Mouse (Mus musculus) neural tube, embryonic 13.5 days (tissue): ENCODE measurements around the gene Arhgap5. TPM values are rescaled to one million over a fixed set of nuclear protein-coding genes. Genes with fewer than 3 reads are reported as not detected.

Experiments used
- ATAC-seq: fragments of 200-750 bp; cut with Nextera tagmentation; 2 replicates; pipeline ENCODE4 v1.8.0; 2017; ENCODE audit warnings: low read depth, mild to moderate bottlenecking, moderate TSS enrichment, moderate library complexity
- H3K27ac ChIP-seq: fragments of 300-500 bp; sonication (generic); replicated peaks from 2 replicates; pipeline ENCODE4 v1.5.1; 2015; ENCODE audit warnings: moderate library complexity, mild to moderate bottlenecking, inconsistent platforms
- H3K27me3 ChIP-seq: fragments of 300-500 bp; sonication (generic); 2 replicates; pipeline ENCODE4 v1.6.1; 2015; ENCODE audit warnings: mild to moderate bottlenecking, inconsistent platforms
- H3K36me3 ChIP-seq: fragments of 300-500 bp; sonication (generic); 2 replicates; pipeline ENCODE4 v1.6.1; 2015; ENCODE audit warnings: mild to moderate bottlenecking, inconsistent platforms
- H3K4me1 ChIP-seq: fragments of 300-500 bp; sonication (generic); replicated peaks from 2 replicates; pipeline ENCODE4 v1.6.1; 2015; ENCODE audit warnings: inconsistent platforms
- H3K4me2 ChIP-seq: fragments of 300-500 bp; sonication (generic); 2 replicates; pipeline ENCODE4 v1.6.1; 2015; ENCODE audit warnings: inconsistent platforms, mild to moderate bottlenecking, moderate library complexity
- H3K4me3 ChIP-seq: fragments of 300-500 bp; sonication (generic); 2 replicates; pipeline ENCODE4 v1.5.1; 2015; ENCODE audit warnings: mild to moderate bottlenecking, inconsistent platforms
- H3K9ac ChIP-seq: fragments of 300-500 bp; sonication (generic); 2 replicates; pipeline ENCODE4 v1.6.1; 2015; ENCODE audit warnings: moderate library complexity, mild to moderate bottlenecking, inconsistent platforms
- H3K9me3 ChIP-seq: fragments of 300-500 bp; sonication (generic); 2 replicates; pipeline ENCODE4 v1.6.1; 2016; ENCODE audit warnings: inconsistent platforms
- WGBS: fragments of 180-500 bp; shearing (Covaris S2); methylation state at CpG from one replicate; pipeline ENCODE4 v1.1.7; 2015; 5-methylcytosine and 5-hydroxymethylcytosine counted together
- polyA plus RNA-seq: library from polyadenylated mRNA; unstranded; fragments of >200 nt; fragmentation: Nextera tagmentation; extraction: Ambion mirVana; gene quantifications from 2 replicates; pipeline ENCODE4 v1.2.1, GENCODE M21; 2015

Arhgap5 gene
- polyA plus RNA-seq, 1 experiment from 2014 or later = 34.4 TPM

- WGBS = 66% methylated on average over 6 of the region's 6 CpGs
- peaks cover 8% of the 10 kb centered on the region for H3K4me1 ChIP-seq
- H3K27ac ChIP-seq = no peak overlapping the region
- no peaks in the 10 kb centered on the region for H3K27me3 ChIP-seq
- no peak for ATAC-seq
- no peak overlapping the region for H3K4me3 ChIP-seq
- H3K9me3 ChIP-seq = no peaks in the 10 kb centered on the region
- no peak overlapping the region for H3K4me2 ChIP-seq
- no peak overlapping the region for H3K9ac ChIP-seq
- no peaks in the 10 kb centered on the region for H3K36me3 ChIP-seq
Observed at GRCm38 (mm10) chr12:52493281-52493681, 10.5 kb upstream of the Arhgap5 start.

- H3K4me2 ChIP-seq = no peak overlapping the region
- H3K27me3 ChIP-seq = no peaks in the 10 kb centered on the region
- no peak overlapping the region for H3K9ac ChIP-seq
- H3K4me3 ChIP-seq = no peak overlapping the region
- no peak for ATAC-seq
- 83% methylated on average over 3 of the region's 3 CpGs for WGBS
- H3K36me3 ChIP-seq = no peaks in the 10 kb centered on the region
- no peaks in the 10 kb centered on the region for H3K9me3 ChIP-seq
- H3K27ac ChIP-seq = no peak overlapping the region
- peaks cover under 1% of the 10 kb centered on the region; the same call in 1 of the 2 replicates for H3K4me1 ChIP-seq
Observed at GRCm38 (mm10) chr12:52497209-52497608, 6.6 kb upstream of the Arhgap5 start.

- Histone ChIP-seq H3K4me3 (no peak overlapping the region), H3K4me1 (peaks cover 22% of the 10 kb centered on the region), H3K27ac (no peak overlapping the region), H3K27me3 (no peaks in the 10 kb centered on the region), H3K9me3 (no peaks in the 10 kb centered on the region), H3K36me3 (no peaks in the 10 kb centered on the region), H3K9ac (no peak overlapping the region), H3K4me2 (no peak overlapping the region)
- 83% methylated on average over 8 of the region's 8 CpGs for WGBS
- no peak for ATAC-seq
Observed at GRCm38 (mm10) chr12:52500915-52501833, 2.6 kb upstream of the Arhgap5 start.

- Histone ChIP-seq H3K27ac (no peak overlapping the region), H3K9me3 (no peaks in the 10 kb centered on the region), H3K4me2 (no peak overlapping the region; the same call in 1 of the 2 replicates), H3K36me3 (no peaks in the 10 kb centered on the region), H3K4me1 (peaks cover 25% of the 10 kb centered on the region), H3K4me3 (no peak overlapping the region), H3K27me3 (no peaks in the 10 kb centered on the region), H3K9ac (no peak overlapping the region)
- WGBS = 57% methylated on average over 3 of the region's 3 CpGs
- no peak for ATAC-seq
Observed at GRCm38 (mm10) chr12:52502161-52502560, 1.6 kb upstream of the Arhgap5 start.

- Histone ChIP-seq H3K36me3 (no peaks in the 10 kb centered on the region), H3K9ac (peak overlapping the region; percentile 80), H3K4me2 (peak overlapping the region; percentile 77), H3K9me3 (no peaks in the 10 kb centered on the region), H3K4me3 (peak overlapping the region; percentile 95), H3K4me1 (peaks cover 25% of the 10 kb centered on the region), H3K27ac (peak overlapping the region; percentile 99), H3K27me3 (no peaks in the 10 kb centered on the region)
- ATAC-seq = peak; percentile 62
- WGBS = under 1% methylated on average over 13 of the region's 13 CpGs
Observed at GRCm38 (mm10) chr12:52503131-52503455, 679 bp upstream of the Arhgap5 start.

GRCm38 (mm10) chr12:52504331-52505181 is 784 bp downstream of the Arhgap5 start:
- H3K27ac ChIP-seq = peak overlapping the region; percentile 99
- peak overlapping the region; percentile 76 for H3K4me2 ChIP-seq
- H3K36me3 ChIP-seq = no peaks in the 10 kb centered on the region
- H3K4me1 ChIP-seq = peaks cover 25% of the 10 kb centered on the region
- H3K27me3 ChIP-seq = no peaks in the 10 kb centered on the region
- peak overlapping the region; percentile 95 for H3K4me3 ChIP-seq
- ATAC-seq = peak; percentile 23
- under 1% methylated on average over 50 of the region's 78 CpGs for WGBS
- H3K9me3 ChIP-seq = no peaks in the 10 kb centered on the region
- H3K9ac ChIP-seq = peak overlapping the region; percentile 97

GRCm38 (mm10) chr12:52524699-52525098 is 20.9 kb downstream of the Arhgap5 start:
- no peak overlapping the region for H3K9ac ChIP-seq
- no peaks in the 10 kb centered on the region for H3K4me1 ChIP-seq
- no peak overlapping the region for H3K4me3 ChIP-seq
- H3K27ac ChIP-seq = no peak overlapping the region
- H3K27me3 ChIP-seq = no peaks in the 10 kb centered on the region
- no peaks in the 10 kb centered on the region for H3K9me3 ChIP-seq
- 89% methylated on average over 2 of the region's 2 CpGs for whole genome bisulfite sequencing
- no peak overlapping the region for H3K4me2 ChIP-seq
- ATAC-seq = no peak
- 0 out of 2 replicates have a peak, but pooled peaks cover under 1% of the 10 kb centered on the region for H3K36me3 ChIP-seq

GRCm38 (mm10) chr12:52525486-52525885 is 21.7 kb downstream of the Arhgap5 start:
- H3K36me3 ChIP-seq = no peaks in the 10 kb centered on the region
- no peaks in the 10 kb centered on the region for H3K9me3 ChIP-seq
- H3K4me1 ChIP-seq = no peaks in the 10 kb centered on the region
- ATAC-seq = no peak
- no peaks in the 10 kb centered on the region for H3K27me3 ChIP-seq
- no peak overlapping the region for H3K27ac ChIP-seq
- no peak overlapping the region for H3K4me3 ChIP-seq
- H3K4me2 ChIP-seq = no peak overlapping the region
- 92% methylated on average over 1 of the region's 1 CpGs for WGBS
- no peak overlapping the region for H3K9ac ChIP-seq

GRCm38 (mm10) chr12:52529740-52530139 is 26.0 kb downstream of the Arhgap5 start:
- Histone ChIP-seq H3K4me1 (no peaks in the 10 kb centered on the region), H3K36me3 (no peaks in the 10 kb centered on the region), H3K4me2 (no peak overlapping the region), H3K9ac (no peak overlapping the region), H3K9me3 (no peaks in the 10 kb centered on the region), H3K4me3 (no peak overlapping the region), H3K27ac (no peak overlapping the region), H3K27me3 (no peaks in the 10 kb centered on the region)
- WGBS = 90% methylated on average over 3 of the region's 3 CpGs
- no peak for ATAC-seq

- H3K9ac ChIP-seq = no peak overlapping the region
Observed at GRCm38 (mm10) chr12:52541294-52541693, 37.5 kb downstream of the Arhgap5 start.

GRCm38 (mm10) chr12:52544532-52544931 is 40.8 kb downstream of the Arhgap5 start:
- H3K9me3 ChIP-seq = no peaks in the 10 kb centered on the region
- no peaks in the 10 kb centered on the region for H3K27me3 ChIP-seq
- ATAC-seq = no peak
- no peak overlapping the region for H3K4me2 ChIP-seq
- H3K27ac ChIP-seq = no peak overlapping the region
- no peak overlapping the region for H3K4me3 ChIP-seq
- no peaks in the 10 kb centered on the region for H3K36me3 ChIP-seq
- 91% methylated on average over 3 of the region's 3 CpGs for WGBS
- no peaks in the 10 kb centered on the region for H3K4me1 ChIP-seq
- no peak overlapping the region for H3K9ac ChIP-seq

More at GRCm38 (mm10) chr12:52541294-52541693, 37.5 kb downstream of the Arhgap5 start:
- no peak overlapping the region for H3K4me3 ChIP-seq
- no peaks in the 10 kb centered on the region for H3K9me3 ChIP-seq
- no peak for ATAC-seq
- H3K36me3 ChIP-seq = no peaks in the 10 kb centered on the region
- no peak overlapping the region for H3K27ac ChIP-seq
- 88% methylated on average over 4 of the region's 4 CpGs for WGBS
- no peaks in the 10 kb centered on the region for H3K27me3 ChIP-seq
- H3K4me1 ChIP-seq = no peaks in the 10 kb centered on the region
- no peak overlapping the region for H3K4me2 ChIP-seq

- Histone ChIP-seq H3K4me2 (no peak overlapping the region), H3K4me3 (no peak overlapping the region), H3K36me3 (no peaks in the 10 kb centered on the region), H3K4me1 (no peaks in the 10 kb centered on the region), H3K27me3 (no peaks in the 10 kb centered on the region), H3K27ac (no peak overlapping the region), H3K9ac (no peak overlapping the region), H3K9me3 (no peaks in the 10 kb centered on the region)
- no peak for ATAC-seq
- 98% methylated on average over 2 of the region's 2 CpGs for WGBS
Observed at GRCm38 (mm10) chr12:52552085-52552484, 48.3 kb downstream of the Arhgap5 start.
